Mouse (Mus musculus): ENCODE measurements around the gene Tex45.

GRCm38 (mm10) chr8:3451992-3452391, 18.7 kb upstream of the Tex45 start:
- TF ChIP-seq EP300 (IDR thresholded peaks at IDR 0.05; ENCODE audit: low read depth), result no peak
- no peak for TF ChIP-seq CTCF (IDR thresholded peaks at IDR 0.05; ENCODE audit: low read depth)

All from liver, postnatal 0 days (tissue).